Mouse (Mus musculus) ES-E14 (cell line): ENCODE results near the gene Cfap99.

Experiments
- HCFC1 ChIP-seq: IDR thresholded peaks from 2 replicates; pipeline ENCODE4 v1.6.1; 2012; ENCODE audit warnings: low read length, inconsistent platforms, borderline replicate concordance; ENCODE audit not compliant: insufficient read depth
- MAFK ChIP-seq: IDR thresholded peaks from 2 replicates; pipeline ENCODE4 v1.6.1; 2014; ENCODE audit warnings: mild to moderate bottlenecking, low read depth, low read length, inconsistent platforms; ENCODE audit not compliant: insufficient read depth
- ZC3H11A ChIP-seq: IDR thresholded peaks from 2 replicates; pipeline ENCODE4 v1.6.1; 2012; ENCODE audit warnings: low read depth, mild to moderate bottlenecking, inconsistent platforms, low read length, borderline replicate concordance
- ZNF384 ChIP-seq: IDR thresholded peaks from 2 replicates; pipeline ENCODE4 v1.6.1; 2012; ENCODE audit warnings: low read depth, low read length, inconsistent platforms

GRCm38 (mm10) chr5:34370840-34371239, 82.4 kb downstream of the Cfap99 start:
- TF ChIP-seq ZNF384 (no peak), ZC3H11A (no peak), MAFK (no peak), HCFC1 (no peak)
